ENCODE assay signal across 11 mouse cellular contexts in the genomic region with DNA sequence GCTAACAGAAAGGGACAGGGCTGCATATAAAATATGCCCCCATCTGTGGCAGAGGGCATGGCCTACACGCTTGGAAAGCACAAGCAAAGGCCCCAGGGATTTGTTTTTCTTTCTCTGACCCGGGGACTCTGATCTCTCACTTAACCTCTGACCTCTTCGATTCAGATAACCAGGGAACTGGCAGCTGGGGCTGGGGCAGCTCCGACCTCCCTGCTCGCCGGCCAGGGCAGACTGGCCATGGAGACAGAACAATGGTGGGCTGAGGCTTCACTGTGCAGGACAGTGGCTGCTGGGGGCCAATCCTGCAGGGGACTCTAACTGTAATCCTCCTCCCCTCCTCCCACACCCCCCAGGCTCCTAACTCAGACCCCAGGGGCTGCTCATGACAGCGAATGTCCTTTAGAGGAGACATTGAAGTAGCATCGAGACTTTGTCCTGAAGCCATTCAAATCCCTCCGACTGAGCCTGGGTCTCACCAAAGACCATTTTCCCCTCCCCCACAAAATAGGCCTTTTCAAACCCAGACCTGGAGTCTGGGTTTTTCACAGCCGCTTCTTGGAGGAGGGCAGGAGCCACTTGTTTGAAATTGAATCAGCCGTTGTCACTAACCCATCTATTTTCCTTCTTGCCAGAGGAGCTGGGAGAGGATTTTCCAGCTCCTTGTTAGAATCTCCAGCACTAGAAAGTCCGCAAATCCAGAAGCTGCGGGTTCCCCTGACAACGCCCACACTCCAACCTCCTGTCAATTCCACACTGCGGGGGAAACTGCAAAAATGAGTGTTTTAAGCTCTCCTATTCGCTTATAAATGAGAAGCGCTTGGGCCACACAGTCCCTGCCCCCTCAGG.
DNase-seq lines count a peak whose midpoint lies in the region; ATAC-seq lines count a peak whose summit lies in the region.
"Had no signal": no experiment of that assay in that cellular context is flagged by ENCODE, and none has a peak within 500 bp of the region (broad histone marks: within the 10 kb centered on the region; RNA-seq: fewer than 3 reads in every experiment).

No protein-coding gene starts in this region.

- no peak overlapping the region for H3K4me2 ChIP-seq in kidney, embryonic 14.5 days (replicated peaks; ENCODE audit: low read depth, low read length)
- no peak overlapping the region for H3K4me2 ChIP-seq in embryonic facial prominence, embryonic 11.5 days (ENCODE audit: low read depth, low read length)
- no peak overlapping the region for H3K4me2 ChIP-seq in neural tube, embryonic 14.5 days (ENCODE audit: low read depth, low read length)
- H3K4me2 ChIP-seq: embryonic facial prominence, embryonic 13.5 days; heart, embryonic 15.5 days had no signal

- H3K36me3 ChIP-seq in kidney, embryonic 14.5 days (ENCODE audit: control insufficient read depth, insufficient read depth, low read length) = no peaks in the 10 kb centered on the region
- H3K36me3 ChIP-seq in embryonic facial prominence, embryonic 11.5 days (replicated peaks; ENCODE audit: control insufficient read depth, insufficient read depth, low read depth, low read length) = no peaks in the 10 kb centered on the region
- H3K36me3 ChIP-seq in neural tube, embryonic 14.5 days (ENCODE audit: control insufficient read depth, insufficient read depth, low read length) = no peaks in the 10 kb centered on the region
- H3K36me3 ChIP-seq: embryonic facial prominence, embryonic 13.5 days; heart, embryonic 15.5 days had no signal

- no peak overlapping the region for H3K4me3 ChIP-seq in kidney, embryonic 14.5 days (ENCODE audit: low read length)
- no peak overlapping the region for H3K4me3 ChIP-seq in embryonic facial prominence, embryonic 11.5 days (ENCODE audit: low read depth, low read length)
- H3K4me3 ChIP-seq in neural tube, embryonic 14.5 days (ENCODE audit: low read depth, low read length) = no peak overlapping the region
- H3K4me3 ChIP-seq: embryonic facial prominence, embryonic 13.5 days; heart, embryonic 15.5 days had no signal

- WGBS in kidney, embryonic 14.5 days = 17% methylated on average over 17 of the region's 17 CpGs
- WGBS in embryonic facial prominence, embryonic 11.5 days = 14% methylated on average over 17 of the region's 17 CpGs
- 16% methylated on average over 17 of the region's 17 CpGs for WGBS in neural tube, embryonic 14.5 days

- no peak overlapping the region for H3K27ac ChIP-seq in kidney, embryonic 14.5 days (ENCODE audit: low read depth, low read length)
- 0 out of 2 replicates have a peak overlapping the region, but pooled peaks have one; percentile 9 for H3K27ac ChIP-seq in embryonic facial prominence, embryonic 11.5 days (replicated peaks; ENCODE audit: low read depth, low read length)
- no peak overlapping the region for H3K27ac ChIP-seq in neural tube, embryonic 14.5 days (ENCODE audit: low read depth, low read length)
- H3K27ac ChIP-seq: embryonic facial prominence, embryonic 13.5 days; heart, embryonic 15.5 days; stomach, postnatal 0 days had no signal

- H3K9me3 ChIP-seq in kidney, embryonic 14.5 days (ENCODE audit: control insufficient read depth, low read length) = no peaks in the 10 kb centered on the region
- H3K9me3 ChIP-seq in embryonic facial prominence, embryonic 11.5 days (replicated peaks; ENCODE audit: control insufficient read depth, low read length) = no peaks in the 10 kb centered on the region
- no peaks in the 10 kb centered on the region for H3K9me3 ChIP-seq in neural tube, embryonic 14.5 days (ENCODE audit: control insufficient read depth, low read length)
- H3K9me3 ChIP-seq: embryonic facial prominence, embryonic 13.5 days; heart, embryonic 15.5 days had no signal

- ATAC-seq in kidney, embryonic 14.5 days (ENCODE audit: low FRiP score, low TSS enrichment) = peak; percentile 63
- peak; percentile 70 for ATAC-seq in embryonic facial prominence, embryonic 11.5 days (replicated peaks; ENCODE audit: insufficient number of reproducible peaks, low FRiP score, low TSS enrichment, low read depth)
- ATAC-seq in neural tube, embryonic 14.5 days (ENCODE audit: low read depth) = peak; percentile 42; the same call in 1 of the 2 replicates
- ATAC-seq in CD4-positive, CD25-positive, alpha-beta regulatory T cell, adult 4 months = no peak

- H3K4me1 ChIP-seq in kidney, embryonic 14.5 days (ENCODE audit: control insufficient read depth, insufficient read depth, low read length) = peaks cover 17% of the 10 kb centered on the region
- peaks cover 6% of the 10 kb centered on the region for H3K4me1 ChIP-seq in embryonic facial prominence, embryonic 11.5 days (ENCODE audit: control insufficient read depth, insufficient read depth, low read length)
- H3K4me1 ChIP-seq in neural tube, embryonic 14.5 days (ENCODE audit: control insufficient read depth, insufficient read depth, low read length) = peaks cover 5% of the 10 kb centered on the region; the same call in 1 of the 2 replicates

- H3K9ac ChIP-seq in kidney, embryonic 14.5 days (ENCODE audit: low read depth, low read length) = peak overlapping the region; percentile 28; the same call in 1 of the 2 replicates
- 0 out of 2 replicates have a peak overlapping the region, but pooled peaks have one; percentile 5 for H3K9ac ChIP-seq in embryonic facial prominence, embryonic 11.5 days (replicated peaks; ENCODE audit: low read length)
- no peak overlapping the region for H3K9ac ChIP-seq in neural tube, embryonic 14.5 days (replicated peaks; ENCODE audit: low read depth, low read length)
- H3K9ac ChIP-seq: embryonic facial prominence, embryonic 13.5 days; heart, embryonic 15.5 days had no signal

- no peak for DNase-seq in kidney, postnatal 14 days
- DNase-seq in embryonic facial prominence, embryonic 11.5 days (ENCODE audit: low spot score) = peak; percentile 70
- DNase-seq in liver = peak; percentile 39
- no peak for DNase-seq in adrenal gland, adult 2 months
- no peak for DNase-seq in urinary bladder, postnatal 4 days (ENCODE audit: low spot score in 2 of 2)

- no peaks in the 10 kb centered on the region; the same call in 1 of the 2 replicates for H3K27me3 ChIP-seq in kidney, embryonic 14.5 days (ENCODE audit: control insufficient read depth, insufficient read depth, low read length)
- H3K27me3 ChIP-seq in embryonic facial prominence, embryonic 11.5 days (ENCODE audit: control insufficient read depth, insufficient read depth, low read length) = peaks cover 13% of the 10 kb centered on the region
- no peaks in the 10 kb centered on the region for H3K27me3 ChIP-seq in neural tube, embryonic 14.5 days (ENCODE audit: control insufficient read depth, insufficient read depth, low read length)

Comparison
In these comparisons a context has a peak if more than half of its experiments do, and no peak if none do; other contexts are left out.
1. DNase-seq: peak in embryonic facial prominence, embryonic 11.5 days (single experiment) and liver (single experiment); none in kidney, postnatal 14 days (single experiment), adrenal gland, adult 2 months (single experiment) and urinary bladder, postnatal 4 days (0 of 2).